Mouse (Mus musculus): Measurements from ENCODE around the gene Tns1.
"Not testable (repeated sequence)": the region's sequence is repeated elsewhere in the genome, so short reads cannot be mapped to it uniquely, and the experiment has no call there.

Tns1 gene

GRCm38 (mm10) chr1:73912466-73912865, 211.8 kb downstream of the Tns1 start:
- DNase-seq (ENCODE audit: low read depth, low spot score): no peak

GRCm38 (mm10) chr1:73911981-73912380, 212.3 kb downstream of the Tns1 start:
- DNase-seq (ENCODE audit: low read depth, low spot score): no peak

DNA sequence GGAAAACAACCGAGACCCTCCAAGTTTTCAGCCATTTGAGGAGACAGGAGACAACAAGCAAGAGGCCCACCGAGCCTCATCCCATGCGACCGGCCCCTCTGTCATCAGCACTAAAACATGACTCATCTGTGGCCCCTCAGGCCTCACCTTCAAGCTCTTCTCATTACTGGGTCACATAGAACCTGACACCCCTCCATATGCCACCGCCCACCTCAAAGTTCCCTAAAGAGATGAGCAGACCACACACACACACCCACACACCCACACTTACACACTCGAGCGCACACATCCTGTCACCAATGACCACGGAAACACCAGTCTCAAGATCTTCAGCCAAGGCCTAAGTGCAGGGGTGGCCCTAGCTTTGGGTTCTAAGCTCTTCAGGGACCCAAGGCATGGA, 213.5 kb downstream of the Tns1 start:
- DNase-seq (ENCODE audit: low read depth, low spot score): no peak

- no peak for DNase-seq (ENCODE audit: low read depth, low spot score)
Measured at GRCm38 (mm10) chr1:73910111-73910510, 214.1 kb downstream of the Tns1 start.

DNA sequence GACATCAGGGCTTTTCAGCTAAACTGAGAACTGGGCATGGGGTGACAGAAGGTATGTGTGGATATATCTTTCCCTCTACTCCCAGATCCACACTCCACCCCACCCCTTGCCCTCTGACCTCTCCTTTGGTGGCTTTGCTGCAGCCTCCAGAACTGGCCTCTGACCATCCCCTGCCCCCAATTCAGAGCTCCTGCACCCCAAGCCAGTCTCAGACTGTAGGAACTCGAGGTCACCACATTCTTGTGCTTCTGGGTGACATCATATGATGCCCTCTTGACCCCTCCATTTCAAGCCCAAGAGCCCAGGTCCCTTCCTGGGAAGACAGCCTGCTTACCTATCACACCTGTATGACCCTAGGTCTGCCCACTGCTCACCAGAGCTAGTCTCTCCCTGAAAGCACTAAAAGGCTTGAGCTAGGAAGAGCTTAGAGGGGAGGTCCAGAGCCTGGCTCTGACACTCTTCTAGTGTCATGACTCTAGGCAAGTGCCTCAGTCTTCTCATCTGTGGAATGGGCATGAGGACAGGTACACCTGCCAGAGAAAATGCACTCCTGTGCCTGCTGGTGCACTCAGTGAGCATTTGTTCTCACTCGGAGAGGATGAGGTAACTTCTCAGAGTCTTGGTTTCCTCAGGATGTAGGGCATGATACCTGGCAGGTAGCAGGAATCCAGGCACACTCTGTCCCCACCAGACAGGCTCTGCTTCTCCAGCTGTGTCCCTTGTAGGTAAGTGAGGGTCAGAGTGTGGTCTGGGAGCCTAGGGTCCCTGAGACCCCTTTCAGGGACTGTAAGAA, 214.9 kb downstream of the Tns1 start:
- DNase-seq (ENCODE audit: low read depth, low spot score): no peak

DNA sequence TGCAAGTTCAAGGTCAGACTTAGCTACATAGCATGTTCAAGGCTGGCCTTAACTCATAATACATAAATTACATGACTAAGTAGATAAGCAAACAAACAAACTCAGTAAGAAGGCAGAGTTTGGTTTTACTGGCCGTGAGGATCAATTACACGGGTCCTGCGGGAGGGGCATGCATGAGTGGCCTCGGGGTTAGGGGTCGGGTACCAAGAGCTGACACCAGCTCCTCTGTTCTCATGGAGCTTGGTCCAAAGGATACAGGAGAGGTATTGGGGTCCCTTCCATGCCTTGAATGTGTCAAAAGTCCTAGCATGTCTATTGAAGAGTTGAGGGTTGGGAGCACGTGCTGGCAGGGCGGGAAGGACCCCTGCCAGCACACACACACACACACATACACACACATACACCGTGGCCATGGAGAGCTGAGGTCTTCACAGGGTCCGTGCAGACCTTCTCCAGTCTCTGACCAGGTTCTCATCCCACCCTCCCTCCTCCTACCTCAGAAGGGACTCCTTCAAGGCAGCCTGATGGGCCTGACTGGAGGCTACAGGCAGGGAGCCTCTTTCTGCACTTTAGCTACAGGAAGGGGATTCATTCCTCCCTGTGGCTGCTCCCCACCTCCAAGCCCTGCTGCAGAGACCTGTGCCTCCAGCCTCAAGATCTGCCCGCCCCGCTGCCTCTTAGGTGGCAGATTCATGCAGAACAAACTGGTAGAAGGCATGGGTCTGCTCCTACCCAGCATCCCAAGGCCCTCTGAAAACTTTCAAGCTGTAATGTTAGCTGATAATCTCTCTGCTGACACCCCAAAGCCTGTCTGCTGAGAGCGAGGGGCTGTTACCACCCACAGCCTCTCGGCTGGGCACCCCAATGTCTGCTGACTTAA, 215.9 kb downstream of the Tns1 start:
- DNase-seq (ENCODE audit: low read depth, low spot score): no peak

DNA sequence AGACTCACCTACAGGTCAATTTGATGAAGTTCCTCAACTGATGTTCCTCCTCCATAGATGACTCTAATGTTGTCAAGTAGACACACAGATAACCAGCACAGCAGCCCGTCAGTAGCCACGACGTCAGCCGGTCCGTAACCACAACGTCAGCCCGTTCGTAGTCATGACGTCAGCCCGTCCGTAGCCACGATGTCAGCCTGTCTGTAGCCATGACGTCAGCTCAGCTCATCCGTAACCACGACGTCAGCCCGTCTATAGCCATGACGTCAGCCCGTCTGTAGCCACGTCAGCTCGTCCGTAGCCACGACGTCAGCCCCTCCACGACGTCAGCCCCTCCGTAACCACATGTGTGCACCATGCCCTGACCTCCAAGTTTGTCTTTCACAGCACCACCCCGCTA, 217.1 kb downstream of the Tns1 start:
- no peak for DNase-seq (ENCODE audit: low read depth, low spot score)

DNA sequence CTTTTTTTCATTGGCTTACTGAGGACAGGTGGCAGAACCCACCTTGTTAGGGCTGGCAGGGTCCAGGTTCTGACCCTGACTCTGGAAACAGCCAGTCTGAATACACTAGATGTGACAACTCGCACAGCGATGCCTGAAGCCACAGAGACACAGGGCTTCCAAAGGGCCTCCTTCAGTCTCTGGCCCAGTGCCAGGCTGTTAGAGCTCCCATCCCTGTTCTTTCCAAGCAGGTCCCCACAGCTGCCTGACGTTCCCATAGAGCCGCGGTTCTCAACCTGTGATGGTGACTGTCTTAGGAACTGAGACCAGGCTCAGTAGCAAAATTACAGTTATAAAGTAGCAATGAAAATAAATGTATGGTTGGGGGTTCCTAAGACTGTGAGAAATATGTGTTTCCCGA, 217.9 kb downstream of the Tns1 start:
- no peak for DNase-seq (ENCODE audit: low read depth, low spot score)

DNA sequence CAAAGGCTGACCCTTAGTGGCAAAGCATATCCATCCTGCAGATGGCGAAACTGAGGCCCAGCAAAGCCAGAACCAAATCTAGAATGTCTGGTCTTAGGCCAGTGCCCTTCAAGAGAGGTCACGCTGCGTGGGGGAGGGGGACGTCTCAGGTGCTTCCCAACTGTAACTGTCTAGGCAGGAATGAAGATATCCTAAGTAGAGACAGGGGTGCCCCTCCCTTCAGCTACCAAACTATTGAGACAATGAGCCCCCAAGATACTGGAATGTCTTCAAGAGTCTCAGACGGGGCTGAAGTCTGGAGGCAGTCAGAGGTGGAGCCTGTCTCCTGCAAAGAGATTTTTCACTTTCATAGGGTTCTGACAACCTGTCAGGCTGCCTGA, 218.4 kb downstream of the Tns1 start:
- no peak for DNase-seq (ENCODE audit: low read depth, low spot score)

DNA sequence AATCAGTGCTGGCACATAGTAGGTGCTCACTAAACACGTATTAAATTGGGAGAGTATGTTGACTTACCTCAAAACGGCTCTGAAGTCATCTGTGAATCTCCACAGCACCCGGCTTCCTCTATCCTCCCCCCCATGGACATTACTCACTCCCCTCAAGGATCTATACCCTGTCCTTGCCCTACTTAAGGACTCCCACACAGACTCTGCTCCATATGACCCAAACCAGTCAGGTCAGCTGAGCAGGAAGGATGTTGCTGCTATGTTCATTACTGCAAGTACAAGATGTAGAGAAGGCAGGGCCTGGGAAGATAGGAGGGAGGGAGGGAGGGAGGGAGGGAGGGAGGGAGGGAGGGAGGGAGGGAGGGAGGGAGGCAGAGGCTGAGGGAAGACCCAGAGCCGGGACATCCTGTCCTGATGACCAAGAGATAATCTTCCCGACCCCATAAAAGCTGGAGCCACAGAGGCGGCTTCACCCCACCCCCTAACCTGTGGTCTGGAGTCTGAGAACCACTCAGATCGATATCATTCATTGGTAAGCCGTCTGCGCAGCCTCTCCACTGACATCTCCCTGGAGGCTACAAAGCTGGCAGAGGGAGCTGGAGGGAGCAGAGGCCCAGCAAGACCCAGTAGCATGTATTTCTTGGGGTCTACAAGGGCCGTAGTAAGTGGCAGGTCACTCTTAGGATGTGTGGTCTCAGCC, 219.0 kb downstream of the Tns1 start:
- no peak for DNase-seq (ENCODE audit: low read depth, low spot score)

- no peak for DNase-seq (ENCODE audit: low read depth, low spot score)
Measured at GRCm38 (mm10) chr1:73904641-73905040, 219.6 kb downstream of the Tns1 start.

GRCm38 (mm10) chr1:73903035-73903434, 221.2 kb downstream of the Tns1 start:
- no peak for DNase-seq (ENCODE audit: low read depth, low spot score)

DNA sequence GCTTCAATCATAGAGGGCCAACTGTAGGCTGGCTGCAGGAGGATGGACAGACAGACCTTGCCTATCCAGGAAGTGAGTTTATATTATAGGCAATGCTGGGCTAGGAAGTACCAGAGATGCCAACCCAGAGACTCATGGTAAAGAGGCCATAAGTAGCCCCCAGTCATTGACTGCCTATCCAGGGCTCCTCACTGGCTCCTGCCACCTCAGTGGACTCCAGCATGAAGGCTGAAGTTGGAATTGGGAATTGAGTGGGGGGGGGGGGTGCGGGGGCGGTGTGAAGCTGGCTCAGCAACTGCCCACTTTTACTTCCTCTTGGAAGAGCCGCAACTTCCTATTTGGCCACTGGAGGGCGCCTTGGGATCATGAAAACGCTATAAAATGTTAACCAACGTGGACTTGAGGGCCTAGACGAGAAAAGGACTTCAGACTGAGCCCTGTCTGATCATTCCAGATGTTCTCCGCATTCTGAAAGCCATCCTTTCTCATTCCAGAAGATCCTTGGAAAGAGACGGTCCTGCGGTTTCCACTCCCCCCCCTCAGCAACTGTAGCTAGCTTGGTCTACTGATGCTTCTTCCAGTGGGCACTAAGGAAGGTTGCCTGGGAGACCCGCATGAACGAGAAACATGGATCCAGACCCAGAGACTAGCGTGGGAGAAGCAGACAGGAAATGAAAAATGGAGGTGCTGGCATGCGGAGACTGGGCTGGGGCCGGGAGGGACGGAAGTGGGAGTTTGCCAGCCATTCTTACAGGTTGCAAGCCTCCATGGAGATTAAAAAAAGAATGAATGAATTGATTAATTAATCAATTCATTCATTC, 221.9 kb downstream of the Tns1 start:
- DNase-seq (ENCODE audit: low read depth, low spot score): peak; percentile 82

- peak; percentile 86 for DNase-seq (ENCODE audit: low read depth, low spot score)
Measured at GRCm38 (mm10) chr1:73901496-73901899, 222.8 kb downstream of the Tns1 start.

DNA sequence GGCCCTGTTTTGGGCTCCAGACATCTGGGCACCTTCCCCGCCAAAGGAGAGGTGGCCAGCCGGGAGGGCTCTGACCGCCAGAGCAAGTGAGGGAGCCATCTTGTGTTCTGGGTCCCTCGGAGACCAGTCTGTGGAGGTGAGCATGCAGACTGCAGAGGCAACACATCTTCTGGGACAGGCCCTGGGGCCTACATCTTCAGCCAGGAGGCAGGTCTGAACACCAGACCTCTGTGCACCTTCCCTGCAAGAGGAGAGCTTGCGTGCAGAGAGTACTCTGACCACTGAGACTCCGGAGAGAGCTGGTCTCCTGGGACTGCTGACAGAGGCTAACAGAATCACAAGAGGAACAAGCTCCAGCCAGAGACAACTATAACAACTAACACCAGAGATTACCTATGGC, 228.8 kb downstream of the Tns1 start:
- not testable (repeated sequence) for DNase-seq (ENCODE audit: low read depth, low spot score)

DNA sequence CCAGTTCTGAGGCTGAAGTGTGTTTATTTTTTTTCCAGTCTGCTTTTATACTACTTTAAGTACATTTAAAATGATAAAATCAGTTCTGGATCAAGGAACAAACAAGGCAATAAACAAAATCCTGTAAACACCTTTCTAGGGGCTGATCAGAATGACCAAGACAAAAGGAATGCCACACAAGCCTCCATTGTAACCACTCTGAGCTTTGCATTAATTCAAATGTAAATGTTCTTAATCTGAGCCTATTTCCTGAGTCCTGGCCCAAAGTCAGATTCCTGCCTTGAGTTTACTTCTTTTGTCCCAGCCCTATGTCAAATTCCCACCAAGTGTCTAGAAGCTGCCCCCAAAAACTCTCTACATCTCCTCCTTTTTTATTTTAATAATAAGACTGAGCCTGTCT, 243.5 kb downstream of the Tns1 start:
- DNase-seq (ENCODE audit: low read depth, low spot score): no peak

- no peak for DNase-seq (ENCODE audit: low read depth, low spot score)
Measured at GRCm38 (mm10) chr1:73875676-73876218, 248.5 kb downstream of the Tns1 start.

DNA sequence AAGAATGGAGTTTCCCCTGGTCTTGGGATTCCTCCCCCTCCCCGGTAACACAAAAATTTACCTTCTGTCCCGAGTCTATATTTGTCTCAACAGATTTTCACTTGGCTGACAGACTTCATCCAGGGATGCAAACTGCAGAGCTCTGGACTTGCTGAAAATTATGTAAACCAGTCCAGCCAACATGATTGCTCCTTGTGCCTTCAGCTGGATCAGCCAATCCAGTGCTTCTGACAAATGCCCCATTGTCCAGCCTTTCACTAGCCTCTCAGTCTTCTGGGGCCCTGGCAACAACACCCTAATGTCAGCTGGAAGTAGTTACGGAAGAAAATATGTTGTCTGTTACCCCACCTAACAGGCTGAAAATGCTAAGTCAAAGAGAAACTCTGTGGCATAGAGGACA, 259.9 kb downstream of the Tns1 start:
- no peak for DNase-seq (ENCODE audit: low read depth, low spot score)

GRCm38 (mm10) chr1:73863074-73863431, 261.2 kb downstream of the Tns1 start:
- DNase-seq (ENCODE audit: low read depth, low spot score): no peak

- DNase-seq (ENCODE audit: low read depth, low spot score): peak; percentile 13
Measured at GRCm38 (mm10) chr1:73862323-73863073, 261.8 kb downstream of the Tns1 start.

Measured in CD4-positive, CD25-positive, alpha-beta regulatory T cell, adult 2 months (primary cell).